Mouse (Mus musculus) erythroblast, embryonic 14.5 days (primary cell): ENCODE data around the gene Cxcl9. TPM values are rescaled to one million over a fixed set of nuclear protein-coding genes. Genes with fewer than 3 reads are reported as not detected.
A peak's percentile ranks its signal among the peaks of the same experiment; 100 is the strongest.

Experiments
- H3K27me3 ChIP-seq: 2 replicates; pipeline ENCODE4 v1.6.1; 2012; ENCODE audit warnings: inconsistent platforms; ENCODE audit not compliant: control insufficient read depth
- H3K36me3 ChIP-seq: 2 replicates; pipeline ENCODE4 v1.6.1; 2012; ENCODE audit warnings: mild to moderate bottlenecking, inconsistent platforms; ENCODE audit not compliant: control insufficient read depth
- H3K4me1 ChIP-seq: 2 replicates; pipeline ENCODE4 v1.6.1; 2012; ENCODE audit warnings: inconsistent platforms; ENCODE audit not compliant: control insufficient read depth
- H3K4me3 ChIP-seq: replicated peaks from 2 replicates; pipeline ENCODE3; 2012; ENCODE audit warnings: moderate library complexity, mild to moderate bottlenecking, inconsistent platforms
- H3K9me3 ChIP-seq: 2 replicates; pipeline ENCODE4 v1.6.1; 2012; ENCODE audit warnings: low read length, inconsistent platforms, mixed read lengths; ENCODE audit not compliant: control insufficient read depth
- GATA1 ChIP-seq: IDR thresholded peaks from 2 replicates; pipeline ENCODE4 v1.6.1; 2012; ENCODE audit warnings: low read length, inconsistent platforms, mixed read lengths
- TAL1 ChIP-seq: IDR thresholded peaks from 3 replicates; pipeline ENCODE4 v1.6.1; 2012; ENCODE audit warnings: low read length, inconsistent platforms, mixed read lengths
- polyA plus RNA-seq: library from polyadenylated mRNA; stranded (reverse); fragments of >175 nt; gene quantifications from 2 replicates; pipeline ENCODE4 v1.2.3, GENCODE M21; 2012

The Cxcl9 gene
- polyA plus RNA-seq, 1 experiment: not detected

GRCm38 (mm10) chr5:92348794-92349413 is 21.0 kb upstream of the Cxcl9 start, which contains the start of gene Cxcl10:
Gene Cxcl10 (minus strand): TSS chr5:92348889.
- Histone ChIP-seq H3K9me3 (no peaks in the 10 kb centered on the region), H3K27me3 (peaks cover 10% of the 10 kb centered on the region), H3K36me3 (no peaks in the 10 kb centered on the region), H3K4me3 (peak within 1 kb of the TSS; percentile 29), H3K4me1 (peaks cover 24% of the 10 kb centered on the region)
- TF ChIP-seq TAL1: no peak
- no peak for TF ChIP-seq GATA1

GRCm38 (mm10) chr5:92345006-92345405 is 17.1 kb upstream of the Cxcl9 start:
- no peaks in the 10 kb centered on the region for H3K36me3 ChIP-seq
- H3K4me1 ChIP-seq: peaks cover 22% of the 10 kb centered on the region
- peaks cover 10% of the 10 kb centered on the region for H3K27me3 ChIP-seq
- no peak overlapping the region for H3K4me3 ChIP-seq
- TF ChIP-seq TAL1 (no peak), GATA1 (no peak)
- H3K9me3 ChIP-seq: no peaks in the 10 kb centered on the region

GRCm38 (mm10) chr5:92340606-92341005 is 12.7 kb upstream of the Cxcl9 start:
- no peaks in the 10 kb centered on the region for H3K9me3 ChIP-seq
- H3K27me3 ChIP-seq: no peaks in the 10 kb centered on the region
- H3K4me1 ChIP-seq: no peaks in the 10 kb centered on the region
- no peak overlapping the region for H3K4me3 ChIP-seq
- H3K36me3 ChIP-seq: no peaks in the 10 kb centered on the region
- TF ChIP-seq TAL1 (no peak), GATA1 (no peak)

GRCm38 (mm10) chr5:92336743-92337142 is 8.9 kb upstream of the Cxcl9 start:
- Histone ChIP-seq H3K4me1 (no peaks in the 10 kb centered on the region), H3K36me3 (no peaks in the 10 kb centered on the region), H3K9me3 (no peaks in the 10 kb centered on the region), H3K27me3 (no peaks in the 10 kb centered on the region), H3K4me3 (no peak overlapping the region)
- no peak for TF ChIP-seq GATA1
- no peak for TF ChIP-seq TAL1

GRCm38 (mm10) chr5:92332359-92332840 is 4.5 kb upstream of the Cxcl9 start:
- Histone ChIP-seq H3K36me3 (no peaks in the 10 kb centered on the region), H3K27me3 (peaks cover 6% of the 10 kb centered on the region; the same call in 1 of the 2 replicates), H3K4me1 (no peaks in the 10 kb centered on the region), H3K4me3 (no peak overlapping the region), H3K9me3 (no peaks in the 10 kb centered on the region)
- TF ChIP-seq TAL1 (no peak), GATA1 (no peak)

- H3K9me3 ChIP-seq: no peaks in the 10 kb centered on the region
- H3K4me1 ChIP-seq: no peaks in the 10 kb centered on the region
- no peak within 1 kb of the TSS for H3K4me3 ChIP-seq
- no peaks in the 10 kb centered on the region for H3K36me3 ChIP-seq
- H3K27me3 ChIP-seq: peaks cover 7% of the 10 kb centered on the region
- TF ChIP-seq GATA1 (no peak), TAL1 (no peak)
Measured at GRCm38 (mm10) chr5:92331635-92332338, 3.9 kb upstream of the Cxcl9 start, which contains the start of gene Art3. Gene Art3 (plus strand): TSS chr5:92331827.

GRCm38 (mm10) chr5:92331122-92331521 is 3.2 kb upstream of the Cxcl9 start:
- H3K4me1 ChIP-seq: no peaks in the 10 kb centered on the region
- no peak for TF ChIP-seq TAL1
- TF ChIP-seq GATA1: no peak
- no peaks in the 10 kb centered on the region for H3K36me3 ChIP-seq
- H3K27me3 ChIP-seq: peaks cover 11% of the 10 kb centered on the region
- no peaks in the 10 kb centered on the region for H3K9me3 ChIP-seq
- no peak overlapping the region for H3K4me3 ChIP-seq

- no peak for TF ChIP-seq TAL1
- no peak for TF ChIP-seq GATA1
- H3K4me1 ChIP-seq: no peaks in the 10 kb centered on the region
Measured at GRCm38 (mm10) chr5:92327367-92327766, 512 bp downstream of the Cxcl9 start.

GRCm38 (mm10) chr5:92323264-92323663 is 4.6 kb downstream of the Cxcl9 start:
- TF ChIP-seq GATA1: no peak
- no peak for TF ChIP-seq TAL1
- Histone ChIP-seq H3K36me3 (no peaks in the 10 kb centered on the region), H3K4me1 (no peaks in the 10 kb centered on the region; the same call in 1 of the 2 replicates), H3K4me3 (no peak overlapping the region), H3K9me3 (no peaks in the 10 kb centered on the region), H3K27me3 (peaks cover 10% of the 10 kb centered on the region)

More at GRCm38 (mm10) chr5:92327367-92327766, 512 bp downstream of the Cxcl9 start:
- peaks cover 11% of the 10 kb centered on the region for H3K27me3 ChIP-seq
- no peak overlapping the region for H3K4me3 ChIP-seq
- no peaks in the 10 kb centered on the region for H3K9me3 ChIP-seq
- no peaks in the 10 kb centered on the region for H3K36me3 ChIP-seq
